11 mouse cellular contexts compared by ENCODE assay signal in genomic region chr15:38585610-38586009, GRCm38 (mm10).
A peak's percentile ranks its signal among the peaks of the same experiment; 100 is the strongest.
DNase-seq lines count a peak whose midpoint lies in the region; ATAC-seq lines count a peak whose summit lies in the region.
"Had no signal": no experiment of that assay in that cellular context is flagged by ENCODE, and none has a peak within 500 bp of the region (broad histone marks: within the 10 kb centered on the region; RNA-seq: fewer than 3 reads in every experiment).

No protein-coding gene starts in this region.

- ATAC-seq in midbrain, embryonic 16.5 days, result 0 out of 2 replicates have a peak, but pooled peaks have one; percentile 58
- no peak for ATAC-seq in midbrain, embryonic 14.5 days (ENCODE audit: low FRiP score, low TSS enrichment)

- WGBS in midbrain, embryonic 16.5 days, result 73% methylated on average over 4 of the region's 4 CpGs
- 76% methylated on average over 4 of the region's 4 CpGs for WGBS in midbrain, embryonic 14.5 days

- H3K4me1 ChIP-seq in midbrain, embryonic 16.5 days (ENCODE audit: control insufficient read depth, insufficient read depth, low read length), result no peaks in the 10 kb centered on the region
- no peaks in the 10 kb centered on the region for H3K4me1 ChIP-seq in midbrain, embryonic 14.5 days (ENCODE audit: control insufficient read depth, insufficient read depth, low read length)

- H3K27me3 ChIP-seq in midbrain, embryonic 16.5 days (ENCODE audit: control insufficient read depth, insufficient read depth, low read depth, low read length), result no peaks in the 10 kb centered on the region; the same call in 1 of the 2 replicates
- H3K27me3 ChIP-seq in midbrain, embryonic 14.5 days (ENCODE audit: control insufficient read depth, insufficient read depth, low read length), result no peaks in the 10 kb centered on the region
- H3K27me3 ChIP-seq: lung, embryonic 15.5 days had no signal

- H3K9ac ChIP-seq in midbrain, embryonic 16.5 days (ENCODE audit: low read depth, low read length), result no peak overlapping the region
- no peak overlapping the region for H3K9ac ChIP-seq in midbrain, embryonic 14.5 days (replicated peaks; ENCODE audit: low read length)
- H3K9ac ChIP-seq: heart, embryonic 15.5 days; lung, embryonic 15.5 days had no signal

- DNase-seq in cerebellum, adult 9-11 months, result peak; percentile 37
- no peak for DNase-seq in cerebellum, adult 8-10 months
- DNase-seq in midbrain, embryonic 14.5 days, result no peak
- DNase-seq in left cerebral cortex, adult 9 months (ENCODE audit: low spot score in 2 of 2), result peak; percentile 42 to 64
- DNase-seq in testis, postnatal 14 days (ENCODE audit: low spot score), result peak; percentile 48
- DNase-seq in adrenal gland, postnatal 25 days, result no peak
- no peak for DNase-seq in thymus, postnatal 14 days

- no peak overlapping the region for H3K4me3 ChIP-seq in midbrain, embryonic 16.5 days (ENCODE audit: low read depth, low read length)
- no peak overlapping the region for H3K4me3 ChIP-seq in midbrain, embryonic 14.5 days (replicated peaks; ENCODE audit: low read depth, low read length)
- H3K4me3 ChIP-seq: heart, embryonic 15.5 days; lung, embryonic 15.5 days; myocyte had no signal

- H3K27ac ChIP-seq in midbrain, embryonic 16.5 days (ENCODE audit: low read length), result no peak overlapping the region
- H3K27ac ChIP-seq in midbrain, embryonic 14.5 days (replicated peaks; ENCODE audit: low read depth, low read length), result no peak overlapping the region
- H3K27ac ChIP-seq: heart, embryonic 15.5 days; lung, embryonic 15.5 days had no signal

- no peaks in the 10 kb centered on the region for H3K36me3 ChIP-seq in midbrain, embryonic 16.5 days (ENCODE audit: control insufficient read depth, insufficient read depth, low read length)
- no peaks in the 10 kb centered on the region for H3K36me3 ChIP-seq in midbrain, embryonic 14.5 days (ENCODE audit: control insufficient read depth, insufficient read depth, low read length)
- H3K36me3 ChIP-seq: heart, embryonic 15.5 days; lung, embryonic 15.5 days had no signal

- no peak overlapping the region for H3K4me2 ChIP-seq in midbrain, embryonic 16.5 days (ENCODE audit: low read length)
- H3K4me2 ChIP-seq in midbrain, embryonic 14.5 days (ENCODE audit: low read length), result no peak overlapping the region
- H3K4me2 ChIP-seq: heart, embryonic 15.5 days; lung, embryonic 15.5 days had no signal

- no peaks in the 10 kb centered on the region for H3K9me3 ChIP-seq in midbrain, embryonic 16.5 days (replicated peaks; ENCODE audit: control insufficient read depth, low read length, poor library complexity, severe bottlenecking)
- no peaks in the 10 kb centered on the region for H3K9me3 ChIP-seq in midbrain, embryonic 14.5 days (ENCODE audit: control insufficient read depth, low read length)
- H3K9me3 ChIP-seq: heart, embryonic 15.5 days; lung, embryonic 15.5 days had no signal

Comparison
In these comparisons a context has a peak if more than half of its experiments do, and no peak if none do; other contexts are left out.
1. DNase-seq: peak in cerebellum, adult 9-11 months (single experiment), left cerebral cortex, adult 9 months (2 of 2) and testis, postnatal 14 days (single experiment); none in cerebellum, adult 8-10 months (single experiment), midbrain, embryonic 14.5 days (single experiment), adrenal gland, postnatal 25 days (single experiment) and thymus, postnatal 14 days (single experiment).